Mouse (Mus musculus) heart, adult 8-10 months (tissue): ENCODE data around the gene Tesk2. TPM values are rescaled to one million over a fixed set of nuclear protein-coding genes. Genes with fewer than 3 reads are reported as not detected.
A peak's percentile ranks its signal among the peaks of the same experiment; 100 is the strongest.

Experiments used
- DNase-seq: peaks from one replicate; pipeline ENCODE4 v3.0.0; 2022; ENCODE audit warnings: low spot score
- total RNA-seq, 4 experiments: library from RNA; stranded (reverse); gene quantifications; 2 replicates each; pipeline ENCODE4 v1.2.4; 2022

Tesk2 gene
- total RNA-seq, 4 experiments from 2014 or later = 1.6 to 3.3 (median 2.3) TPM

DNA sequence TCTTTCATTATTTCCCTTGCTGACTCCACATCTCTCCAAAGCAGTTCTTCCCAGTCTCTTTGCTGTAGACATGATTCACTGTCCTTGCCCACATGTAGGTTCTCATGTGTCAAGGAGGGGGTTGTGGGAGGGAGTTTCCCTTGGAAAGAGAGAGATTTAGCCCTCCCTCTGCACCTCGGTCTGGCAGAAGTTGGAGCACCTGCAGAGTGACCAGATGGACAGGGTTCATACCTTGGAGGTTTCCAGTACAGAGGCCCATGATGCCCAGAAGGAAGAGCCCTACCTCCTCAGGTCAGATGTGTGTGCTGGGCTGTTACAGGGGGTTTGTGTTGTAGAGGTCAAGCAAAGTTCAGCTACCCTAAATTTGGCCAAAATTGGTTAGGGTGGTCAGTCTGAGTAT is 8.2 kb upstream of the Tesk2 start:
- DNase-seq = no peak

DNA sequence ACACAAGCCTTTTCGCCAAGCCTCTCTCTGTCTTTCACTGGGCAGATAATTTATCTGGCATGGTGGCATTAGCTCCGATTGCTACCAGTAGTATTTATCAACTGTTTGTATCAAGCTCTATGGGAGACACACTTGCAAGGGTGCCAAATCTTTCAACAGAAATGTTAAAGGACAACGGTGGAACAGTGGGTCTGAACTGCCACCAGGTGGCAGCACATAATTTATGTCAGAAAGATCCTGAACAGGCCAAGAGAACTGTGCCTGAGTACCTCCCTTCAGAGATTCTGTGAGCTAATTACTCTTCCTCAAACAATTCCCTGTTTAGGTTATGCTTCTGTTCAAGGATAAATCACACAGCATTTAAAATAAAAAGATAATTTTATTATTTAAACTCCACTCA is 1.4 kb upstream of the Tesk2 start:
- DNase-seq = peak; percentile 70

DNA sequence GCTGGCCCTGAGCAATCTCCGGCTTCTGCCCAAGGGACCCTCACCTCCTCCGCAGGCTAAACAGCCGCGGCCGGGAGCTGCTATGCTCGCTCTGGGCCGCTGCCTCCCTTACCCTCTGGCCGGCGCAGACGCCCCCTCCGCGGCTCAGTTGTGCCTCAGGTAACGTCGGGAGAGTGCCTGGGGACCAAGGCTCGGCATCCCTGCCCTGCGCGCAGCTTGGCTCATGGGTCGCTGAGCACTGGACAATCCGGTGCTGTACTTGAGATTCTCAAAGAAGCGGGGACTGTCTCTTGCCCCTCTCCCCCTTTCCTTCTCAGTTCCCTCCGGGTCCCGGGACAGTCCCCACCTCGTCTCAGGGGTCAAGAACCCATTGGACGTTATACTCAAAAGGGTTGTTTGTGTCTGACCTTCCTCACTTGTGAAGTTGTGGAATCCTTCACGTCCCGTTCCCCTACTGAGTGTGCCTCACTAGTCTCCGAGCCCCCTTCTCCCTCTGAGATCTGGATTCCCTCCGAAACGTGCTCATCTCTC is 415 bp downstream of the Tesk2 start:
- DNase-seq = no peak

DNA sequence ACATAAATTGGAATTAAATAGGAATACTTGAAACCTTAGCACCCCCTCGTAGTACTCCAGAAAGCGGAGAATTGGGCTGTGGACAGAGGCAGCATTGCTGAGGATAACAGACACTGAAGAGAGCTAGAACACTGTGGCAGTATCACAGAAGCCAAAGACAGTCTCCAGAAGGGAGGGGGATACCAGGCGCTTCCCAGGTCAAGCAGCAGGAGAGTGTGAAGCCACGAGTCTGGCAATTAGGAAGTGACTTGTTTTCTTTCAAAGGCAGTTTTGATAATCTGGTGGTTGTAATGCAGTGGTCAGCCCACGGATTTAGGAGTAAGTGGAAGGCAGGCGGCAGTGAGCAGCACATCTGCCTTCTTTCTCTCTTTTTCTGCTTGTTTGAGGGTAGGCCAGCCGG is 1.5 kb downstream of the Tesk2 start:
- DNase-seq = no peak

DNA sequence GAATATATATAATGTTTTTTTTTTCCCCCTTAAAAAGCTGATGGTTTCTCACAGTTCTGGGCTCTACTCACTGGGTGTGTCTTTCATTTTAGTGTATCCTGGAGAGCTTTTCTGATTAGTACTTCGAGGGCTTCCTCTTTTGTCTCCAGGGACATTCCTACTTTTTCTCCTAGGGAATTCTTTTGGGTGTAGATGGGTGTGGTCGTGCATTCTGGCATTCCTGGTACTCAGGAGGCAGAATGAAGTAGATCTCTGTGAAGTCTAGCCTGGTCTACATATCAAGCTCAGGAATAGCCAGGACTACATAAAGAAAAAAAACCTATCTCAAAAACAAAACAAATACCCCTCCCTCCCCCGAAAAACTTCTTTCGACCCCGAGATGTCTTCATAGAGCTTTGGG is 4.7 kb downstream of the Tesk2 start:
- DNase-seq = no peak

DNA sequence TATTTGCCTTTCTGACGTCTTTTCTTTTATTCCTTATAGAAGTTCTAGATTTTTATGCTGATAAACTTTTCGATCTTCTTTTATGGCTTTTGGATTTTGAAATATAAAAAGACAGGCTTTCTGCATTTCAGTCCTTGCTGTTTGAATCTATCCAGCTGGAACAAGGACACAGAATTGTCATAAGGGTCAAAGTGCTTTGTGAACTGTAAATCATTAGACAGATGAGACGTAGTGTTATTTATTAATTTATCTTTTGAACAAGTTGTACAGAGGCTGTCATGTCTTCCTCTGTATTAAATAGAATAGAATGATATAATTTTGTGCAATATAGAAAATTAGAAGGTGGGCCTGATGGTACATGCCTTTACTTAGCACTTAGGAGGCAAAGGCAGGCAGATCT is 6.7 kb downstream of the Tesk2 start:
- no peak for DNase-seq

DNA sequence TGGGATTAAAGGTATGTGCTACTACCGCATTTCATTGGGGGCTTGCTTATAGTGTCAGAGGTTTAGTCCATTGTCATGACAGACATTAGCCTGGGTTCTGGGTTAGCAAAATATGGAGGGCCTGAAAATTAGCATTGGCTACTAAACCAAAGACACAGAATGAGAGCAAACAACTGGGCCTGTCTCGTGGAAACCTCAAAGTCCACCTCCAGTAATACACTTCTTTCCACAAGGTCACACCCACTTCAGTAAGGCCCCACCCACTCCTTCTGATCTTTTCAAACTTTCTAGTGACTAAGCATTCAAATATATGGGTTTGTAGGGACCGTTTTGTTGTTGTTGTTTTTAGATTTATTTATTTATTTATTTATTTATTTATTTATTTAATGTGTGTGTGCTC is 8.8 kb downstream of the Tesk2 start:
- DNase-seq = no peak

DNA sequence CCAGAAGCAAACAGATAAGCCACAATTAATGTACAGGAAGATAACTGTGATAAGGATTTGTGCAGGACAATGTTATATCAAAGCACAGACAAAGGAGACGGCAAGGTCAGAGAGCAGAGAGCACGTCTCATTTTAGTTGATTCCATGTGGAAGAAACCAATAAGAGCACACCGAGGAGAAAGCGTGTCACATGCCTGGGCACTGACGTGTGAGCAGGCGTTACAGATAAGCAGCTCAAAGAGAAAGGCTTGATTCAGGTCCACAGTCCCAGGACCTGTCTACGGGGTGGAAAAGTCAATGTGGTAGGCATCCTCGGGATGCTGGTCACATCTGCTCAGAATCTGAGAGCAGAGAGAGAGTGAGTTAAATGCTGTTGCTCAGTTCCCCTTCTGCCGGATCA is 10.3 kb downstream of the Tesk2 start:
- DNase-seq = no peak

DNA sequence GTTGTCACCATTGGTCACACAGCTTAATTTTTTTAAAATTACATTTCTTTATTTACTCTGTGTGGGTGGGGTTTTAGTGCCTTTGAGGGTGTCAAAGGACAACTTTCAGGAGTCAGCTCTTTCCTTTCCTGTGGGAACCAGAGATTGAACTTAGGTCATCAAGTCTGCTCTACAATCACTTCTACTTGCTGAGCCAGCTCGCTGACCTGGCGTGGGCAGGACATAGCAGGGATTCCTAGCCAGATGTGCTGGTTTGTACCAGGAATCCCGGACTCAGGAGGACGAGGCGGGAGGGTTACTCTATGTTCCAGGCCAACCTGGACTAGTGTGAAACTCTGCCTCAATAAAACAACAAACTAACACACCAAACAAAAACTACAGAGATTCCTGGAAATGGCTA is 11.6 kb downstream of the Tesk2 start:
- DNase-seq = no peak

DNA sequence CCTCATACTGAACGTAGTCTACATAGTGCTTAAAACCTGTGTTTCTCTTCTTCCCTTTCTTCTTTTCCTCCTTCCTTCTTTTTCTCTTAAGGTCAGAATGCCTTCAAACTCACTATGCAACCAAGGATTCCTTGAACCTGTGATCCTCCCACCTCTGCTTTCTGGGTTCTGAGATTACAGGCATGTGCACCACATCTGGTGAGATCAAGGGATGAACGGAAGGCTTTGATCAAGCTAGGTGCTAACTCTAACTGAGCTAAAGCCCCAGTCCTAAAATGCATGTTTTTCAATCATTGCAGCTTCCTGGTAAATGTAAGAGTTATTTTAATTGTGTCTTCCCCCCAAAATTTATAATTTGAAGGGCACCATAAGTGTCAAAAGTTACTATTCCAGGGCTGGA is 14.2 kb downstream of the Tesk2 start:
- no peak for DNase-seq

DNA sequence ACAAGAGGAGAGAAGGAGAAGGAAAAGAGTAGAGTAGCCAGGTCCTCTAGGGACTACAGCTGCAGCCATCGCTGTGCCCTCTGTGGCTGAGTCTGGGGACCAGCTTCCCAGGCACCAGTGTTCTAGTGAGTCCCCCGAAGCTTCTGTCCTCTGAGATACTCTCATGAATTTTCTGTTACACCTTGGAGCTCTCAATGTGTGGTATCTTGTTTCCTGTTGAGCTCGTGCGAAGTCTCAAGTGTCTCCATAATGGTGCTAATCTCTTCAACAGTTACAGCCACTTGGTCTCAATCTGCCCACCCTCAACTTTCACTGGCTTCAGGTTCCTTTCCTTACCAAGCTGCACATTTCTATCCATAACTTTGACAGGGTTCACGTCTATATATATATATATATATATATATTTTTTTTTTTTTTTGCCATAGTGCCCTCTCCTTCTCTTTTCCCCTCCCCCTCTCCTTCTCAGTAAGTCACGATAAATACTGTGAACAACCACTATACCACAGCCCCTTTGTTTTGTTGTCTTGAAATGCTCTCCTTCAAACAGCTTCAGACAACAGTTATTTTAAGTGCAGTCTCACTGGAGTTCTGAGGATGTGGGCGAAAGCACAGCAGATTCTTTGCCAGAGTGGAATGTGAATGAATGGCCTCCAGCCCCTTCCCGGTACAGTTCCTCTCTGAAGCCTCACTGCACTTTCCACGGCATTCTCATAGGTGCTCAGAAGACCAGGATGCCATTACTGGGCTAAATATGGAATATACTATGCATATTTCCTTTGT is 18.4 kb downstream of the Tesk2 start:
- no peak for DNase-seq

DNA sequence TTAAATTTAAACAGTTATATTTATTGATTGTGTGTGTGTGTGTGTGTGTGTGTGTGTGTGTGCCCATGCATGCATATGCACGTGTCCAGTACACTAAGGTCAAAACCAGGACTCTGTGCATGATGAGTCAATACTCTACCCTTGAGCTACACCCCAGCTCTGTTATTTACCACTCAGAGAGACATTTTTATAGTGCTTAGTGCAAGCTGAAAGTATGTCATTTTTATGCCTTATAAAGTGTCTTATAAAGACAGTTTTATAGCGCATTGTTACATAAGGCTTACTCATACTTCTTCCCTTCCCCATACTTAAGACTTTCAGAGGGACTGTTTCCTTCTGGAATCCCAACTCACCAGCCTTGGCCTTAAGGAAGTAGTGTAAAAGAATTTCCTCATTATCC is 29.0 kb downstream of the Tesk2 start:
- DNase-seq = no peak

DNA sequence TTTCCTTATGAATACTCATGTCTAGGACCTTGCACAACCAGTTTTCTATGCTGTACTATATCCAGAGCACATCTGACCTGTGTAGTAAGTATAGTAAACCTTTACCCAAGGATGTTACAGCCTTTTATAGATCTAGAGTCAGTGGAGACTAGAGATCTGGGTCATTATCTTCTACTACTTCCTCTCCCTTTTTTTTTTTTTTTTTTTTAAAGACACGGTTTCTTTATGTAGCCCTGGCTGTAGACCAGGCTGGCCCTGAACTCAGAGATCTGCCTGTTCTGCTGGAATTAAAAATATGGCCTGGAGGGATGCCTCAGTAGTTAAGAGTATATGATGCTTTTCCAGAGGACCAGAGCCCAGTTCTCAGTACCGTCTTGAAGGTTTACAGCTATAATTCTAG is 41.2 kb downstream of the Tesk2 start:
- DNase-seq = no peak

DNA sequence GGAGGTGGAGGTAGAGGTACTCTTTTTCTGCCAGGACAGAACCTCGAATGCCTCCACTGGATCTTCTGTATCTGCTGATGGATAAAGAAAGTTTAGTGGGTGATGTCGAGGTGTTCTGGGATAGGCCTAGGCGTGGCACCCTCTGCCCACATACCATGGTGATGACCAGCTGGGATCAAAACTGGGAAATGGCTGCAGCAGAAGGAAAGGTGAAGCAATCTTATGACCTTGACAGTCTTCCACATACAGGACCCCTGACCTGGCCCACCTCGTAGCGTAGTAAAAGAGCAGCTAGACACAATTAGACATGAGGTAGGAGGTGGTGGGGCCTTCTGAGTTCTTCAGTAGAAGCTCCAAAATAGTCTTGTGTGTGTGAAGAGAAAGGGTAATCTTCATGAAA is 43.3 kb downstream of the Tesk2 start:
- DNase-seq = no peak

DNA sequence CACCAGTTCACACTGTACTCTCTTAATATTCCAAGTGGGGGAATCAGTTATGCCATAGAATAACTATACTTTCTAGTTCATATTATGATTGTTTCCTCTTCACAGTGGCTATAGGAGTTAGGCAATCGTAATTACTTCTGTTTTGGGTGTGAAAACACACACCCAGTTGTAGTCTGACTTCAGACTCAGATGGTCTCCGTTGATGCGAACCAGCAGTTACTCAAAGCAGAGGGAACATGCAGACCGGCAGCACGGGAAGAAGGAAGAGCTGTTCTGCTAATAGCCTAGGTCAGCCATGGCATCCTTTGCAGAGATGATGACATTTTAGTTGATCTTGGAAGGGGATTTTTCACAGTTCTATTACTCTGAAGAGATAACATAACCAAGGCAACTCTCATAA is 47.8 kb downstream of the Tesk2 start:
- DNase-seq = no peak

DNA sequence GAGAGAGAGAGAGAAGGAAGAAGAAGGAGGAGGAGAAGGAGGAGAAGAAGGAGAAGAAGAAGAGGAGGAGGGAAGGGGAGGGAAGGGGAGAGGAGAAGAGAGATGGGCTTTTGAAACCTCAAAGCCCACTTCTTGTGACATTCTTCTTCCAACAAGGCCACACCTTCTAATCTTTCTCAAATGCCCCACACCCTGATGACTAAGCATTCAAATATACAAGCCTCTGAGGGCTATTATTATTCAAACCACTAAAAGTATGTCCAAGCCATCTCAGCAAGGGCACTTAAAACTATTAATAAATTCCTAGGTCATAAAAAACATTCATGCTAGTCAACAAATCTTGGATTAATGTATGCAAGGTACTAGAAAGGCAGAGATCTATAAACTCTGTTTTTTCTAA is 48.3 kb downstream of the Tesk2 start:
- DNase-seq = no peak

DNA sequence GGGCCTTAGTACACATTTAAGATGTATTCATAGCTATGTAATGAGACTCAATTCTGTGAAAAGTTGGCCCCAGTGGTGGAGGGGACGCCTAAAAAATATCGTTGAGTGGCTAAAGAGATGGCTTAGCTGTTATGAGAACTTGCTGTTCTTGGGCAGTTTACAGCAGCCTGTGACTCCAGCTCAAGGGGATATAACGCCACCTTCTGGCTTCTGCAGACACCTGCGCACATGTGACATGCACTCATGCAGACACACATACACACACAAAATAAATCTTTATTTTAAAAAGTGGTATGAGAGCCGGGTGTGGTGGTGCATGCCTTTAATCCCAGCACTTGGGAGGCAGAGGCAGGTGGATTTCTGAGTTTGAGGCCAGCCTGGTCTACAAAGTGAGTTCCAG is 55.6 kb downstream of the Tesk2 start:
- no peak for DNase-seq

DNA sequence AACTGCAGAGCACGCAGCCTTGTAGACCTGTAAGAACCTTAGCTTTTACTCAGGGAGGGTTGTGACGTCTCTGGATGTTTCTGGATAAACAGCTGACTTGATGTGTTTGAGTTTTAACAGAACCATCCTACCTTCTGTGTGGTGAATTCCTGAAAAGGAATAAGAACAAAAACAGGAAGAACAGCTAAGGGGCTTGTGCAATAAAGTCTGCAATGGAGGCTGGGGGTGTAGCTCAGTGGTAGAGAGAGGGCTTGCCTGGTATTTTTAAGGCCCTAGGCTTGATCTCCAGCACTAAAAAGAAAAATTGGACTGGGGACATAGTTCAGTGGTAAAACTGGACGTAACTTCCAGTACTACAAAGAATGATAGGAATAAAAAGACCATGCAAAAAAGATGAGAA is 56.3 kb downstream of the Tesk2 start:
- no peak for DNase-seq

DNA sequence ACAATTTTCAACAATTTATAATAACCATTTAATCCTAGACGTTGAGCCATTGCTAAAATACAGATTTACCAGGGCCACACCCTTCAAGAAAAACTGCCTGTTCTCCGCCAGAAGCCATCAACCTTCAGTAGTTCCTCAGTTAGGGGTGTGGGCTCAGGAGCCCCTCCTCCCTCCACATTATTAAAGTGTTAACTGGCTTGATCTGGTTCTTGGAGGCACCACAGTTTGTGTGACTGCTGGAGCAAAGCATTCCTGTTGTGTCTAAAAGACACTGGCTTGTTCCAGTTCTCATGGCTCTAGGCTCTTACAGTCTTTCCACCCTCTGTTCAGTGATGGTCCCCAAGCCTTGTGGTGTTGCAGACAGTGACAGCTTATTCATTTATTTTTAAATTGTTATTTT is 59.8 kb downstream of the Tesk2 start:
- DNase-seq = no peak

DNA sequence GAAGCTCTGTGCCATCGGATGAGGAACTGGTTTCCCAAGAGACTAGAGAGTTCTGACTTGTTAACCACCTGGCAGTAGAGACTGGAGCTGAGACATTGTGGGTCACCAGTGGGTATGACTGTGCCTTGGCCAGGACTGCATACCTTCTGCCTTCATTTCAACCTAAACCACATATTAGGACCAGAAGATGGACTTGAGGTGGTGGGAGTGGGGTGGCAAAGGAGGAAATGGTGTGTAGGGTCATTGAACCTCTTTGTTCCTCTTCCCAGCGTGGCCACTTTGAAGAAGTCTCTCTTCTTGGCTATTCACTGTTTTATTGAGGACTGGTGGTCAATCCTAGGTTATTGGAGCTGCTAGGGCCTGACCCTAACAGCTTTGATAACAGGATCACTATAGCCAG is 60.6 kb downstream of the Tesk2 start:
- DNase-seq = no peak

DNA sequence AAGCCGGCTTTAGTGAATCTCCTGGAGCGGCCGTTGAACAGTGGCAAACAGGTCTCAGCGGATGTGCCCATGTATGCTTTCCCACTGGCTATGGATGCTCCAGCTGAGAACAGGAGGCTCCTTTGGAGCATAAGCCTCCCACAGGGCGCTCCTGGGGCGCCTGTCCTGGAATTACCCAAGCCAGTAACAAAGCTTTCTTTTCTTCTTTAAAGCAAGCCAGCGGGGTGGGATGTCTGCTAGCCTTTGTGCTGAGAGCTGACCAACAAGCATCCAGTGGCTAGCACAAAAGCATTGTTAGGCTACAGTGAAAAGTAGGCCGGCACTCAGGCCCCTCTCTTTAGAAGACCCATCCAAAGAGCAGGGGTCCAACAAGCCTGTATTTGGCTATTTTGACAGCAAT is 61.4 kb downstream of the Tesk2 start:
- no peak for DNase-seq

DNA sequence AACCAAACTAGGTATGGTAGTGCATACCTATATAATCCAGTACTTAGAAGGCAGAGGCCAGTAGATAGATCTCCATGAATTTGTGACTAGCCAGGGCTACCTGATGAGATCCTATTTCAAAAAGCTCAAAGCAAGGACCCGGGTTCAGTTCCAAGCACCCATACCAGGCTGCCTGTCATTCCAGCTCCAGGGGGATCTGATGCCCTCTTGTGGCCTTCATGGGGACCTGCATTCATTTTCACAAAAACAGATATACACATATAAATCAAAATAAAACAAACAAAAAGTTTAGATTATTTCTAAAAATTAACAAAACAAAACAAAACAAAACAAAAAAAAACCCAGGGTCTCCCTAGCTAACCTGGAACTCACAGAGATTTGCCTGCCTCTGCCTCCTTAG is 65.8 kb downstream of the Tesk2 start:
- DNase-seq = no peak

DNA sequence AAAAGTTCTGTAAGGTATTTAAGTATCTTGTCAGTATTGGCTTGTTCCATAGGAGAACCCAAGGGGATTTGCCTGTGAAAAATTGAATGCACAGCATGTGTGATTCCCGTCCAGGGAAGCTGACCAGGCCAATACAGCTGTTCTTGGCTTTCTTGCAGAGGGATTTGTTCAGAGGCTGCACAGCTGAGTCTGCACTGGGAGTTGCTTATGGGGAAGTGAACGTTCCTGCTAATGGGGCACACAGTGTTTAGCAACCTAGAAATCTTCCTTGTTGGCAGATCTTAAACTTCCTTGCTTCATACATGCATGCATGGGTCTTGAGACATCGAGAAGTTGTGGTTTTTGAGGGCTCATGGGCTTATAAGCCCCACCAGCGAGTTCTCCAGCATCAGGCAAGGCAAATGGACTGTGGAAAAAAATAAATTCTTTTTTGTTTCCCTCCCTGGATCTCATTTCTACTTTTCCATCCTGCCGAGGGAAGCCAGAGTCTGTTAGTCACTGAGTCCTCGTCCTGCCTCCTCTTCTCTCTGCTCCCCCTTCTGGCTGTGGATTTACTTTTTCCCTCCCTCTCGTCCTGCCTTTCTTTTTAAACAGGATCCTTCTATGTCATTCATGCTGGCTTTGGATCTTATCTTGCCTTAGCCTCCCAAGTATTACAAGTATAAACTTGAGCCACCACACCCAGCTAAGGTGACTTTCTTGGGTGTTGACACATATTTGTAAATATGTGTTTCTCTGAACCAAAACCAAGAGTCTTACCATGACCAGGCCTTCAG is 67.4 kb downstream of the Tesk2 start:
- peak; percentile 21 for DNase-seq
